Mouse (Mus musculus) c-Kit-positive CD71-positive TER-119-positive erythroid progenitor cells, embryonic 14.5 days (primary cell): ENCODE measurements around the gene Pycr1.

Experiments used
- DNase-seq: peaks from one replicate; pipeline ENCODE4 v3.0.0-alpha.2; 2013; ENCODE audit warnings: low spot score

The Pycr1 gene

GRCm38 (mm10) chr11:120603545-120603944 is 40.0 kb downstream of the Pycr1 start:
- no peak for DNase-seq

GRCm38 (mm10) chr11:120600716-120601115 is 42.9 kb downstream of the Pycr1 start:
- no peak for DNase-seq

GRCm38 (mm10) chr11:120598990-120599549 is 44.5 kb downstream of the Pycr1 start:
- no peak for DNase-seq

GRCm38 (mm10) chr11:120598283-120598989 is 45.1 kb downstream of the Pycr1 start, which contains the start of the genes Alyref and Anapc11:
TSS of gene Alyref (minus strand) at chr11:120598365.
TSS of gene Anapc11 (plus strand) at chr11:120598421.
- peak; percentile 93 for DNase-seq

- DNase-seq: no peak
Measured at GRCm38 (mm10) chr11:120597240-120598235, 46.0 kb downstream of the Pycr1 start.

GRCm38 (mm10) chr11:120588531-120588930 is 55.0 kb downstream of the Pycr1 start:
- no peak for DNase-seq
